Mouse (Mus musculus) cerebellum, adult 2 months (tissue): ENCODE measurements around the gene Gm20403.

Experiments used
- CTCF ChIP-seq: fragments of 200-500 bp; IDR thresholded peaks from 2 replicates; pipeline ENCODE4 v1.5.1; 2011; ENCODE audit warnings: low read depth, mild to moderate bottlenecking, control low read depth, low read length, moderate library complexity, borderline replicate concordance; ENCODE audit not compliant: insufficient read depth
- POLR2A ChIP-seq: fragments of 200-500 bp; IDR thresholded peaks from 2 replicates; pipeline ENCODE4 v1.6.1; 2011; ENCODE audit warnings: low read length, control low read depth, borderline replicate concordance; ENCODE audit not compliant: insufficient read depth

- TF ChIP-seq POLR2A = no peak
- no peak for TF ChIP-seq CTCF
Observed at GRCm38 (mm10) chr12:55013626-55014398, 27.5 kb upstream of the Gm20403 start, which contains the start of gene Baz1a.
